Mouse (Mus musculus): ENCODE measurements around the gene Cav1. TPM values are rescaled to one million over a fixed set of nuclear protein-coding genes. Genes with fewer than 3 reads are reported as not detected.

Cav1 gene
- polyA plus RNA-seq, 1 experiment = 61.8 TPM

DNA sequence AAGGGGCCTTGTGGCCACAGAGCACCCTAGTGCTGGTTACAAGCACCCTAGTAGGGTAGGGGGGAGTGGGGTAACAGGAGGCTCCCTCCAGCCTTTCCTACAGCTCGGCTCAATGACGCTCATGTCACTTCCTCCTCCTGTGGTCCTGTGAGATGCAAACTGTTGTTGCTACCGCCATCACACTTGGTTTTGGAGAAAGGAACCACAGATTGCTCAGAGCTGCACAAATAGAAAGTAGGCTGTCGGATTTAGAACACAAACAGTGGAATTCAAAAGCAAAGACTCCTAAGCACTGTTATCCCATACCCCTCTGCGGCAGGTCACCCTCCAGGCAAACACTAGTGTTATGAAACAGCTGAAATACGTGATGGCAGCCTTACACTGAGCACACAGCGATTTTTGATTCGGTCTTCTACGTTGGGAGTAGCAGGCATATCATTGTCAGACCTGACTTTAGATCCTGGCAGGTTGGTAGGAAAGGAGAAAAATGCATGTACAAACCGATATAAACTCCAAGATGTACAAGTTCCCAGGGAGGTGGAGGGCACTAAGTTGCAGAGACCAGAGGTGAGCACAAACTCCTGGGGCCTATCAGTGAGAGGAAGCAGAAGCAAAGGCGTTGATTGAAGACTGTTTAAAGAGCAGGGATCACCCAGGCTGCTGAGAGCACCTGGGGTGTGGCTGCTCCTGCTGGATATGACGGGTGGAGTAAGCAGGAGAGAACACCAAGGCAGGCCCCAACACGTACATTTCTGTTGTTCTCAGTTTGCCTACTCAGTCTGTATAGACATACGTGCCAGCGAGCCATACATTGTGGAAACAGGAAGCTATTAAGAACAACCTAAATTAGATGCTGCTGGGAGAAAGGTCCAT is 10.4 kb downstream of the Cav1 start:
- Histone ChIP-seq H3K4me1 (ENCODE audit: control insufficient read depth, insufficient read depth, insufficient read length) (no peaks in the 10 kb centered on the region), H3K27ac (ENCODE audit: insufficient read depth, low read length) (no peak overlapping the region), H3K36me3 (ENCODE audit: control insufficient read depth, insufficient read depth, low read length) (no peaks in the 10 kb centered on the region), H3K27me3 (ENCODE audit: control insufficient read depth, insufficient read depth, low read length) (no peaks in the 10 kb centered on the region), H3K4me3 (ENCODE audit: extremely low read depth, insufficient read depth, insufficient read length) (no peak overlapping the region)
- WGBS = 78% methylated on average over 15 of the region's 15 CpGs
- DNase-seq (ENCODE audit: low read depth in 1 of 2, low spot score in 2 of 2) = no peak
- TF ChIP-seq CTCF (IDR thresholded peaks at IDR 0.05; ENCODE audit: extremely low read depth, insufficient read depth, insufficient read length, insufficient replicate concordance) (no peak), POLR2A (IDR thresholded peaks at IDR 0.05; ENCODE audit: low read depth, low read length) (no peak)

DNA sequence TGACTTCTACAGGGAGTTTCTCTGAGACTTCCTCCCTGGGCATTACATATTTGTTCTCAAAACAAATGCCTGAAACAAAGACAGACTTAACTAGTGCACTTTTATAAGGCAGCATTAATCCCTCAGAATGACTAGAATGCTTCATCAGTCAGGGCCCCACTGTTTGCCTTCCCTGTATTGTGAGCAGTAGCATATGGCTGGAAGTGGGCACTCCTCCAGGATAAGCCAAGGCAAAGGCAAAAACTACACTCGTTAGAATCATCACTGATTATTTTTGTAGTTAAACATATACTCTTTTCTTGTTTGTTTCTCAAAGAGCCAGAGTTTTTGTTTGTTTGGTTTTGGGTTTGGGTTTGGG is 11.0 kb downstream of the Cav1 start:
- H3K27ac ChIP-seq (ENCODE audit: insufficient read depth, low read length) = no peak overlapping the region
- no peaks in the 10 kb centered on the region for H3K27me3 ChIP-seq (ENCODE audit: control insufficient read depth, insufficient read depth, low read length)
- TF ChIP-seq CTCF (IDR thresholded peaks at IDR 0.05; ENCODE audit: extremely low read depth, insufficient read depth, insufficient read length, insufficient replicate concordance) (no peak), POLR2A (IDR thresholded peaks at IDR 0.05; ENCODE audit: low read depth, low read length) (no peak)
- 52% methylated on average over 1 of the region's 1 CpGs for WGBS
- DNase-seq (ENCODE audit: low read depth in 1 of 2, low spot score in 2 of 2) = no peak
- no peak overlapping the region for H3K4me3 ChIP-seq (ENCODE audit: extremely low read depth, insufficient read depth, insufficient read length)
- H3K4me1 ChIP-seq (ENCODE audit: control insufficient read depth, insufficient read depth, insufficient read length) = no peaks in the 10 kb centered on the region
- H3K36me3 ChIP-seq (ENCODE audit: control insufficient read depth, insufficient read depth, low read length) = no peaks in the 10 kb centered on the region

DNA sequence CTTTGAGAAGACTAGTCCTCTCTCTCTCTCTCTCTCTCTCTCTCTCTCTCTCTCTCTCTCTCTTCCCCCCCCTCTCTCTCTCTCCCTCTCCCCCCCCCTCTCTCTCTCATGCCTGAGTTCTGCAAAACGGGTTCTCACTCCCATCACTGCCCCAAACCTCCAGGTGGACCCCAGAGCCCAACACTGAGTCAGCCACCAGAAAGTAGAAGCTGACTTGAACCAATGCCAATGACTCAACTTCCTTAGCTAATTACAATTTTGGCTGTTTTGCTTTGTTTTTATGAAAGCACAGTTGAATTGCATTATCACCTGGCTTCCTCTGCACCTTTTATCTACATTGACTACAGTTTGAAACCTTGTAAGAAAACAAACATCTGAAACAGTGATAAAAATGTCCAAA is 11.8 kb downstream of the Cav1 start:
- TF ChIP-seq CTCF (IDR thresholded peaks at IDR 0.05; ENCODE audit: extremely low read depth, insufficient read depth, insufficient read length, insufficient replicate concordance) (no peak), POLR2A (IDR thresholded peaks at IDR 0.05; ENCODE audit: low read depth, low read length) (no peak)

DNA sequence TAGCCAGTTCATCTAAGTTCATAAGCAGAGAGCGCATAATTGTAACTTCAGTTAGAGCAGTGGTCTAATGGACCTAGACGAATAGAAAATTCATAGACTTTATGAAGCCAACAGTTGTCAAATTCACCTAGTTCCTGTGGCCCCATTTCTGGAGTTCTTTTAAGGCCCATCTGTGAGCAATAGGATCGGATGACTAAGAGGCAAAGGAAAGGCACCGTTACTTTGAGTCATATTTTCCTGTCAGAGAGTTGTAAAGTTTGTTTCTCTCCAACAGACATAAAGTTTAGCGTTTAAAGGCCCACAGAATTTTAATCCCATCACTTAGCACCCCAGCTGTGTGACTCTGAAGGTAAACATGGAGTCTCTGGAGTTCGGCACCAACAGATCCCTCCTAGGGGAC is 15.8 kb downstream of the Cav1 start:
- no peak for DNase-seq (ENCODE audit: low read depth in 1 of 2, low spot score in 2 of 2)
- TF ChIP-seq POLR2A (IDR thresholded peaks at IDR 0.05; ENCODE audit: low read depth, low read length) (no peak), CTCF (IDR thresholded peaks at IDR 0.05; ENCODE audit: extremely low read depth, insufficient read depth, insufficient read length, insufficient replicate concordance) (no peak)
- no peaks in the 10 kb centered on the region for H3K27me3 ChIP-seq (ENCODE audit: control insufficient read depth, insufficient read depth, low read length)
- H3K27ac ChIP-seq (ENCODE audit: insufficient read depth, low read length) = no peak overlapping the region
- WGBS = 81% methylated on average over 6 of the region's 6 CpGs
- H3K4me3 ChIP-seq (ENCODE audit: extremely low read depth, insufficient read depth, insufficient read length) = no peak overlapping the region
- H3K36me3 ChIP-seq (ENCODE audit: control insufficient read depth, insufficient read depth, low read length) = no peaks in the 10 kb centered on the region
- H3K4me1 ChIP-seq (ENCODE audit: control insufficient read depth, insufficient read depth, insufficient read length) = no peaks in the 10 kb centered on the region

More for the DNA sequence above, 11.8 kb downstream of the Cav1 start:
- WGBS = 14% methylated on average over 1 of the region's 1 CpGs
- Histone ChIP-seq H3K27ac (ENCODE audit: insufficient read depth, low read length) (no peak overlapping the region), H3K4me3 (ENCODE audit: extremely low read depth, insufficient read depth, insufficient read length) (no peak overlapping the region), H3K4me1 (ENCODE audit: control insufficient read depth, insufficient read depth, insufficient read length) (no peaks in the 10 kb centered on the region), H3K36me3 (ENCODE audit: control insufficient read depth, insufficient read depth, low read length) (no peaks in the 10 kb centered on the region), H3K27me3 (ENCODE audit: control insufficient read depth, insufficient read depth, low read length) (no peaks in the 10 kb centered on the region)
- no peak for DNase-seq (ENCODE audit: low read depth in 1 of 2, low spot score in 2 of 2)

DNA sequence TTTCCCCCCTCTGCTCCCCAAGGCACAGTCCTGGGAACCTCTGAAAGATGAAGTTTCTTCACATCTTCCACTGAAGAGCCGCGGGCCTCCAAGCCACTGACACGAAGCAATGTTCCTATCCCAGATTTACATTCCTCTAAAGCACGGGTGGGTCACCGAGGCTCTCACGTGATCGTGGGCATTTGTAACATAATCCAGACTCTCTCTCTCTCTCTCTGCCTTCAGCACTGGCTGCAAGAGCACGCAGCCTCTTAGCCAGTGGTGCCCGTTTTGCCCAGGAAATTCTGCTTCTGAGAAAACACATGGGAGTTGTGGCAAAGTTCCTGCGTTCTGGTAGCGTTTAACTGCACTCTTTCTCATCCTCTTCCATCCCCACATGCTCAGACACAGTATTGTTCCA is 21.1 kb downstream of the Cav1 start:
- Histone ChIP-seq H3K27me3 (ENCODE audit: control insufficient read depth, insufficient read depth, low read length) (no peaks in the 10 kb centered on the region), H3K27ac (ENCODE audit: insufficient read depth, low read length) (no peak overlapping the region), H3K4me1 (ENCODE audit: control insufficient read depth, insufficient read depth, insufficient read length) (no peaks in the 10 kb centered on the region), H3K36me3 (ENCODE audit: control insufficient read depth, insufficient read depth, low read length) (no peaks in the 10 kb centered on the region), H3K4me3 (ENCODE audit: extremely low read depth, insufficient read depth, insufficient read length) (no peak overlapping the region)
- TF ChIP-seq POLR2A (IDR thresholded peaks at IDR 0.05; ENCODE audit: low read depth, low read length) = no peak
- TF ChIP-seq CTCF (IDR thresholded peaks at IDR 0.05; ENCODE audit: extremely low read depth, insufficient read depth, insufficient read length, insufficient replicate concordance) = no peak
- DNase-seq (ENCODE audit: low read depth in 1 of 2, low spot score in 2 of 2) = no peak
- WGBS = 84% methylated on average over 11 of the region's 11 CpGs

DNA sequence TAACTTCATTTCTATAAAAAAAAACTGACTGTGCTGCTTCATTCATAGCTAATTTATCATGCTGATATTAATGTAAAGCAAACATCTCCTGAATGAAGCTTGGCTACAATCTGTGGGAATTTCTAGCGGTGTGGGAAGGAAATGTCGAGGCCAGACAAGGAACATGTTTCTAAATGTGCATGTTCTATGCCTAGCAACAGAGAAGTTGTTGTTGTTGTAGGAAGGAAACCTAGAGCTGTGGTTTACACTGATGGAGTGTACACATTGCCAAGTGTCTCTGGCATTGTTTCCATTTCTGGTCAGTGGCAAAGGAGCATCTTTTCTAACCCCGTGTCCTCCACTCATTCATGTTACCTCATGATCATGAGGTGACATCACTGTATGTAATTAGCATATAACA is 23.7 kb downstream of the Cav1 start:
- H3K4me1 ChIP-seq (ENCODE audit: control insufficient read depth, insufficient read depth, insufficient read length) = no peaks in the 10 kb centered on the region
- H3K27ac ChIP-seq (ENCODE audit: insufficient read depth, low read length) = no peak overlapping the region
- 24% methylated on average over 3 of the region's 3 CpGs for WGBS
- TF ChIP-seq POLR2A (IDR thresholded peaks at IDR 0.05; ENCODE audit: low read depth, low read length) (no peak), CTCF (IDR thresholded peaks at IDR 0.05; ENCODE audit: extremely low read depth, insufficient read depth, insufficient read length, insufficient replicate concordance) (no peak)
- H3K27me3 ChIP-seq (ENCODE audit: control insufficient read depth, insufficient read depth, low read length) = no peaks in the 10 kb centered on the region
- no peak for DNase-seq (ENCODE audit: low read depth in 1 of 2, low spot score in 2 of 2)
- no peak overlapping the region for H3K4me3 ChIP-seq (ENCODE audit: extremely low read depth, insufficient read depth, insufficient read length)
- H3K36me3 ChIP-seq (ENCODE audit: control insufficient read depth, insufficient read depth, low read length) = no peaks in the 10 kb centered on the region

DNA sequence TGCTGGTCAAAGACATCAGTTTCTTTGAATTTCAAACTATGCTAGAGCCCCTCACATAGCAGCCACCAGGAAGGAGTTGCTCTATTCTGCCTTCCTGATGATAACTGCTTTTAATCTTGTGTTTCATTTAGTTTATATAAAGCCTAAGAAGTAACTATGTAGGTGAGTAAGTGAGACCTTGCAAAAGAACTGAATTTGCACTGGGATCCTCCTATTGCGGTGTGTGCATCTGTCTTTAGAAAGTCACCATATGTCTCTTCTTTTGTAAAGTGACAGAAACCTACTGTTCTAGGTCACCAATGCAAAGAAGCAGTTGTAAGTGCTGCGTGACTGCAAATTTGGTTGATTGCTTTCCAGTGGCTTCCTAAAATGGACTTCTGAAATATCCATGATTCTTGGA is 31.6 kb downstream of the Cav1 start:
- no peak overlapping the region for H3K4me3 ChIP-seq (ENCODE audit: extremely low read depth, insufficient read depth, insufficient read length)
- H3K27ac ChIP-seq (ENCODE audit: insufficient read depth, low read length) = no peak overlapping the region
- no peaks in the 10 kb centered on the region for H3K4me1 ChIP-seq (ENCODE audit: control insufficient read depth, insufficient read depth, insufficient read length)
- no peak for DNase-seq (ENCODE audit: low read depth in 1 of 2, low spot score in 2 of 2)
- no peaks in the 10 kb centered on the region for H3K36me3 ChIP-seq (ENCODE audit: control insufficient read depth, insufficient read depth, low read length)
- no peaks in the 10 kb centered on the region for H3K27me3 ChIP-seq (ENCODE audit: control insufficient read depth, insufficient read depth, low read length)
- TF ChIP-seq CTCF (IDR thresholded peaks at IDR 0.05; ENCODE audit: extremely low read depth, insufficient read depth, insufficient read length, insufficient replicate concordance) (no peak), POLR2A (IDR thresholded peaks at IDR 0.05; ENCODE audit: low read depth, low read length) (no peak)
- WGBS = 93% methylated on average over 2 of the region's 2 CpGs

Measured in spleen, adult 2 months (tissue).